Mouse (Mus musculus) kidney, postnatal 36 days (tissue): ENCODE measurements around the gene Wwox.
A peak's percentile ranks its signal among the peaks of the same experiment; 100 is the strongest.

Experiments
- DNase-seq, 2 experiments: peaks; one replicate each; pipeline ENCODE4 v3.0.0; 2021 to 2022; ENCODE audit warnings: mixed read lengths in 2 of 2

Gene Wwox

GRCm38 (mm10) chr8:114675151-114675550 lies 235.7 kb downstream of the Wwox start:
- no peak for DNase-seq

GRCm38 (mm10) chr8:114676918-114677317 lies 237.5 kb downstream of the Wwox start:
- peak in 1 of 2 experiments; percentile 24 for DNase-seq

- DNase-seq, result no peak
Measured at GRCm38 (mm10) chr8:114677551-114678127, 238.2 kb downstream of the Wwox start.

- no peak for DNase-seq
Measured at GRCm38 (mm10) chr8:114679386-114680098, 240.1 kb downstream of the Wwox start.

GRCm38 (mm10) chr8:114681136-114681535 lies 241.7 kb downstream of the Wwox start:
- no peak for DNase-seq

GRCm38 (mm10) chr8:114682166-114682565 lies 242.7 kb downstream of the Wwox start:
- no peak for DNase-seq

GRCm38 (mm10) chr8:114684046-114684702 lies 244.7 kb downstream of the Wwox start:
- no peak for DNase-seq

- no peak for DNase-seq
Measured at GRCm38 (mm10) chr8:114686462-114686861, 247.0 kb downstream of the Wwox start.

- no peak for DNase-seq
Measured at GRCm38 (mm10) chr8:114688732-114689131, 249.3 kb downstream of the Wwox start.

- DNase-seq, result no peak
Measured at GRCm38 (mm10) chr8:114694566-114695198, 255.2 kb downstream of the Wwox start.

- DNase-seq, result no peak
Measured at GRCm38 (mm10) chr8:114703517-114703916, 264.1 kb downstream of the Wwox start.

- peak in 1 of 2 experiments; percentile 5 for DNase-seq
Measured at GRCm38 (mm10) chr8:114707538-114708138, 268.2 kb downstream of the Wwox start.

GRCm38 (mm10) chr8:114715318-114716070 lies 276.0 kb downstream of the Wwox start:
- peak; percentile 18 to 66 for DNase-seq

GRCm38 (mm10) chr8:114716546-114717255 lies 277.2 kb downstream of the Wwox start:
- no peak for DNase-seq

GRCm38 (mm10) chr8:114718821-114719220 lies 279.4 kb downstream of the Wwox start:
- DNase-seq, result no peak

- no peak for DNase-seq
Measured at GRCm38 (mm10) chr8:114722611-114723010, 283.2 kb downstream of the Wwox start.

- DNase-seq, result peak; percentile 19 to 47
Measured at GRCm38 (mm10) chr8:114731260-114732140, 292.0 kb downstream of the Wwox start.

- DNase-seq, result peak in 1 of 2 experiments; percentile 11
Measured at GRCm38 (mm10) chr8:114743185-114743915, 303.9 kb downstream of the Wwox start.

- DNase-seq, result no peak
Measured at GRCm38 (mm10) chr8:114746373-114746772, 306.9 kb downstream of the Wwox start.
